Mouse (Mus musculus) mammary gland, adult 2 months (tissue): ENCODE data around the gene Nav3. TPM values are rescaled to one million over a fixed set of nuclear protein-coding genes. Genes with fewer than 3 reads are reported as not detected.

ENCODE experiments used
- polyA plus RNA-seq: library from polyadenylated mRNA; depleted of rRNA; stranded (reverse); fragments of >200 nt; gene quantifications from 2 replicates; pipeline ENCODE4 v1.2.3, GENCODE M21; 2012; ENCODE audit warnings: low replicate concordance; rRNA removed

Gene Nav3
- polyA plus RNA-seq = 2.7 and 5.4 TPM in 2 replicates

DNA sequence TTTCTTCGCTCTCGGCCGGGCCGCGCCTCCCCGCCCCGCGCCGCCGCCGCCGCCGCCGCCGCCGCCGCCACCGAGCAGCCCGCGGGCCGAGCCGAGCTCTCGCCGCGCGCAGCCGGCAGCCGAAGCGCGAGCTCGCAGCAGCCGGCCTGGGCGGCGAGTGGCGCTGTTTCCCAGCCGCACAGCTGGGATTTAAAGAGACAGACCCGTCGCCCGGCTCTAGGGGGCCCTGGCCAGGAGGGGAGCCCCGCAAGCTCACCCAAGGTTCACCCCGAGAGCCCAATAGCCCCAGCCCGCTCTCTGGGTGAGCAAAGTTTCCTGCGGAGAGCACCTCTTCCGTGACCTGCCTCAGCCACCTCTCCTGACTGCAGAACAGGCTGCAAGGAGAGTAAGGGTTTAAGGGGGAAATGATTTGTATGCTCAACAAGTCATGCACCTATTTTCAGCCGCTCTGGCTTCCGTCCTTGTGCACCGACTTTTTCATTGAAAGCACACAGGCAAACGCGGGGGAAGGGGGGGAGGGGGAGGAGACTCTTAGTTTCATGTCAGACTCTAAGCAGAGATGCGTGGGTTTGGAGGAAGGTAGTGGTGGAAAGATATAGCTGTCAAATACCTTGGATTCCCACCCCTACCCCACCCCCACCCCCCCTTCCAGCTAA is at the start of gene Nav3:
TSS of gene Nav3 (minus strand) at position 367 of the 656 bp plus-strand sequence.

